Mouse (Mus musculus) gastrocnemius, postnatal 10 days (tissue): ENCODE measurements around the gene Kcnh1. TPM values are rescaled to one million over a fixed set of nuclear protein-coding genes. Genes with fewer than 3 reads are reported as not detected.

Experiments used
- DNase-seq: peaks from one replicate; pipeline ENCODE4 v3.0.0; 2021; ENCODE audit warnings: mixed read lengths
- total RNA-seq, 2 experiments: library from RNA; stranded (reverse); gene quantifications; 2 replicates each; pipeline ENCODE4 v1.2.3; 2021

The Kcnh1 gene
- total RNA-seq, 2 experiments from 2014 or later, result 0.11 to 0.14 TPM

- no peak for DNase-seq
Observed at GRCm38 (mm10) chr1:192463732-192464131, 273.2 kb downstream of the Kcnh1 start.

GRCm38 (mm10) chr1:192472366-192472765, 281.8 kb downstream of the Kcnh1 start:
- no peak for DNase-seq

DNA sequence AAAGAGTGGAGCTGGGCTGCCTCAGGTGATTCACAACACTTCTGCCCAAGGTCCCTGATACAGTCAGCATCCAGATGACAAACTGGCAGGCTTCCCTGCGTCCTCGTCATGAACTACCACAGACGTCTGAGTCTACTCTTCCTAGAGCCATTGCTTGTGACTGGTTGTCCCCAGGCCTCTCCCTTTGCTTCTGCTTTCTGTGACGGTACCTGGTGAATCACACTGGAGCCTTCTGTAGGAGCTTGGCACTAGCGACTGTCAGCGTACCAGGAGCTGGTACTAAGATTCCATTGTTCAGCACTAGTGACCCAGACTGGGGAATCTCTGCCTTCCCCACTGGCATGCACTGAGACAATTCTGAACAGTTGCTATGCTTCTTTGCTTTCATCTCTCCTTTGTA, 282.6 kb downstream of the Kcnh1 start:
- no peak for DNase-seq

- DNase-seq, result no peak
Observed at GRCm38 (mm10) chr1:192476704-192477103, 286.1 kb downstream of the Kcnh1 start.

DNA sequence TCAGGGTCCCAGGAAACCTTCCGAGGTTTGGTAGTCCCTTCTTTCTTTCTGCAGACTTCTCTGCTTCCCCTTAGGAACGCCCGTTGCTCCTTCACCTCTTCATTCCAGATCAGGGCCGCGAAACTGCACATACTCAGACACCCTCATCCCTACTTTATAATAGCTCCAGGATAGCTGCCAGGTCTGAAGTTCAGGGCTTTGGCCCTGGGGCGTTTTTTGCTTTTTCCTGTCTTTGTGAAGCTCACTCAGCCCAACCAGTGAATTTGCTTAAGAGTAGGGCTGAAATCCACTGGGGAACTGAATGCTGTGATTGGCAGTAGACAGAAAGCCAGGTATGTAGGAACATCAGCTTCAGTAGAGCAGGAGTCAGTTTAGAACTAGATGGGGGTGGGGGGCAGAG, 287.0 kb downstream of the Kcnh1 start:
- DNase-seq, result no peak

DNA sequence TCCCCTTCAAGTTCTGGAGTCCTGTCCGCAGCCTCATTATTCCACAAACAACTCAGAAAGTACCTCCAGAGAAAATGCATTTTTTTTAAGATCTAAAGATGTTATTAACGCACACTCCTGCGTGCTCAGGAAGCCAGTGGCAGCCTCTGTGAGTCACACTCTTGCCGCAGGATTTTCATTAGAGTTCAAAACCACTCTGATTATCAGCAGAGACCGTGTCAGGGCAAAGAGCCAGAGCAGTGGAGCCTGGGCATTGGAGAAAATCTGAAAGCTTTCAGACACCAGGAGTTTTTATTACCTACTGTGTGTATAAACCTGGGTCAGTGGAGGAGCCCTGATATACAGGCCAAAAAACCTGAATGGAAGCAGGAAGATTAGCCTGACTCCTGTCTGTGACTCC, 287.6 kb downstream of the Kcnh1 start:
- DNase-seq, result no peak

DNA sequence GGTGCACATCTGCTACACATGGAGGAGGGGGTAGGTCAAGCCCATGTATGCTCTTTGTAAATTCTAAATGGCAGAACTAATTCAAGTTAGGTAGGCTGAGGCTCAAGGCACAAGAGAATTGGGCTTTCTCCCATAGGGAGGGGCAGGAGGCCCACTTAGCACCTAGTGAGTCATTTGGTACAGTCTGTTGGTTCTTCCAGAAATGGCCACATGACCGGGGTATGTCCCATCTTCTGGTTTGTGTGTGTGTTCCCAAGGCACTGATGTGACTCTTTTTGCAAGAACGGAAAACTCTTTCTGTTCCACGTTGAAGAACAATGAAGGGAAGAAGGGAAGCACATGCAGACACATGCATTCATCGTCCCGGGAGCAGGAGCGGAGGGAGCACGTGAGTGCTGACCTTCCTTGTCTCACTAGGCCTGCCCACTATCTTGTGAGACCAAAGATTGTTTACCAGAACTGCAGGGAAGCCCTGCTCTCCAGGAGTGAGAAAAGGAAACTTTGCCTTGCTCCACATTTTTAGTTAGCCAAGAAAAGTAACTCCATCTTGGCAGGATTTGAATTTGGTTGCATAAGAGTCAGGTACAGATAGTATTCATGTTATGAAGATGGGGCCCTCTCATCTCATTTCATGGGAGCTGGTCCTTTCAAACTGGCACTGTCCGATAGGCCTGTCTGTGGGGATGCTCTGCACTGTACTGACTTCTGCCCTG, 289.7 kb downstream of the Kcnh1 start:
- DNase-seq, result no peak

GRCm38 (mm10) chr1:192481446-192481845, 290.9 kb downstream of the Kcnh1 start:
- DNase-seq, result no peak

GRCm38 (mm10) chr1:192485030-192485429, 294.5 kb downstream of the Kcnh1 start:
- no peak for DNase-seq

GRCm38 (mm10) chr1:192487571-192487970, 297.0 kb downstream of the Kcnh1 start:
- no peak for DNase-seq

- DNase-seq, result no peak
Observed at GRCm38 (mm10) chr1:192489908-192490825, 299.6 kb downstream of the Kcnh1 start.

- DNase-seq, result no peak
Observed at GRCm38 (mm10) chr1:192497505-192497904, 306.9 kb downstream of the Kcnh1 start.

DNA sequence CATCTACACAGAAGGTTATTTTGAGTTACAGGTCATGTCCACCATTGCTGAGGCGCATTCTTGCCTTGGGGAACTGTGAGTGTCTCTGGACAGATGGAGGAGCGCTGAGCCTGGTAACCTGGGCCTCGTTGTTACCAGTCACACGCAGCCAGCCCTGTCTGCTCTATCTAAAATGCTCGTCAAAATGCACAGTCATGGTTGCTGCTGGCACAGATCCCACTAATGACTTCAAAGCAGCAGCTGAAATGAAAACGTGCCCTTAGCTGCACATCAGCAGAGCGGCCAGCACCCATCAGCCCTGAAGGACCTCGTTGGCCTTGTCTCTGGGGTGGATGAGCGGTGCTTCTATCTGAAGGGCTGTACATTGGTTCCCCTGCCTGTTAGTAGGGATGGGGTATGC, 311.4 kb downstream of the Kcnh1 start:
- no peak for DNase-seq

DNA sequence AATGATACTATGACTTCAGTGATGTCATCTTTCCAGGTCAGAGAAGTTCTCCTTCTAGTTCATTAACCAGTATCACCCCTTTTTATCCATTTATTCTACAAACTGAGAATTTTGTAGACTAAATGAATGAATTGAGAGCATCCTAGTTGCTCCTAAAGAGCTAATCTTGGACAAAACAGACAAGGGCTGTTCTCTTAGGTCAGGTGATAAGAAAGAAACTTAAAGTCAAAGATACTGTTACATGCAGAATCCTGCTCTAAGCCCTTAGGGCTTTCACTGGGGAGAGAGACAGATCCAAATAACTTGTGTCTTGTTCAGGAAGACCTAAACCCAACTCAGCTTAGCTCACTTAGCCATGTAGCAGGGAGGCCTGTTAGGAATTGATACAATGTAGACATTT, 312.3 kb downstream of the Kcnh1 start:
- DNase-seq, result no peak

- DNase-seq, result no peak
Observed at GRCm38 (mm10) chr1:192503651-192504050, 313.1 kb downstream of the Kcnh1 start.

DNA sequence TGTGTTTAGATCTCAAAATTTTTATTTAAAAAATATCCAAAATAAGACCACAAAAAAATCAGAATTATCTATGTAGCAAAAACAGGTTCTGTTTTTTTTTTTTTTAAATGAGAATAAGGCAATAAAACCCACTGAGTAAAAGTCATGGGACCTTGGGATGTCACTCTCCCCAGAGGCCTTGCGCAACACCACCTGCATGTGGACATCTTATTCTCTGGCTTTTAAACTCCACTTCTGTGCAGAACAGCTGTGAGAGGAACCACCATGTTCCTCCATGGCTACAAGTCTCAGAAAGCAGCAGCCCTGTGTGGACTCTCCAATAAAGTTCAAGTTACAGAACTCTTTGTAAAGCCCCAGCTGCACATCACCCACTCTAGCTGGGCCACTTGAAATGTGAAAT, 322.2 kb downstream of the Kcnh1 start:
- DNase-seq, result no peak

DNA sequence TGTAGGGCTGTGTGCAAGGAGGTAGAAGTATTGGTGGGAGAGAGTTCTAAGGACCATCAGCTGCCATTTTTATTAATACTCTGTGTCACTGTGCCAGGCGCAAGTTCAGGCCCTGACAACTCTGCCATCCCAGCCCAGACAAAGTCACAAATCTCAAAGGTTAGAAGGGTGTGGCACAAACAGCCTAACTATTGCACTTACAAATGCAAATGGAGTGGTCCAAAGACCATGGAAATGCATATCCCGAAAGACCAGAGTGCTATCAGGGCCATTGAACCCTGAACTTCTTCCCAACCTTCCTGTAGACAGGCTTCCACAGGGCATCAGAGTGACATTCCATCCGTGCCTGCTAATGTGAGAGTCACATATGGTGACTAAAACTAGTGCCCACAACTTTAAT, 324.8 kb downstream of the Kcnh1 start:
- DNase-seq, result no peak

GRCm38 (mm10) chr1:192519713-192520112, 329.1 kb downstream of the Kcnh1 start:
- DNase-seq, result no peak

DNA sequence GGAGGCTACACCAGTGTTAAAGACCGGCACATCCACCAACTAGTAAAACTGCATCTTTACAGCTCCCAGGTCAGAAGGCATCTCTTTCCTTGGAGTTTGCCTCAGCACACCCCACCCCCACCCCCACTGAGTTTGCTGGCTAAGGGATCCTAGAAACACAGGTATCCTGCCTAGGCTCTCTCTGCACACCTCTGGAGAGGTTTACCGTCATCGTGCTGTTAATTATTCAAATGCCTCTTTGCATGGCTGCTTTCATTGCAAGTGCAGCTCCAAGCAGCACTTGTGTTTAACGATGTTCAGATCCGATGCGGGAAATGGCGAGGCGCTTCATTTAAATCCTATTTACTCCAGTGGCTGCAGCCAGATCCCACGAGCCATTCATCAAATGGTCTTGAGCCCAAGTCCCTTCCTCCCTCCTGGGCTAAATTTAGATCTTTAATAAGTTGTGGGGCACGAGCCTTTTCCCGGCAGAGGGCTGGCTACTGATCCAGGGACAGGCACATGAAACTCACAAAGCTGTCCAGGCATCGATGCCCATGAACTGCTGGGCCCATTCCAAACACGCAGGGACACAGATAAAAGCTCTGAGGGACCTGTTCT, 330.4 kb downstream of the Kcnh1 start:
- no peak for DNase-seq

- no peak for DNase-seq
Observed at GRCm38 (mm10) chr1:192522376-192523178, 332.0 kb downstream of the Kcnh1 start.

DNA sequence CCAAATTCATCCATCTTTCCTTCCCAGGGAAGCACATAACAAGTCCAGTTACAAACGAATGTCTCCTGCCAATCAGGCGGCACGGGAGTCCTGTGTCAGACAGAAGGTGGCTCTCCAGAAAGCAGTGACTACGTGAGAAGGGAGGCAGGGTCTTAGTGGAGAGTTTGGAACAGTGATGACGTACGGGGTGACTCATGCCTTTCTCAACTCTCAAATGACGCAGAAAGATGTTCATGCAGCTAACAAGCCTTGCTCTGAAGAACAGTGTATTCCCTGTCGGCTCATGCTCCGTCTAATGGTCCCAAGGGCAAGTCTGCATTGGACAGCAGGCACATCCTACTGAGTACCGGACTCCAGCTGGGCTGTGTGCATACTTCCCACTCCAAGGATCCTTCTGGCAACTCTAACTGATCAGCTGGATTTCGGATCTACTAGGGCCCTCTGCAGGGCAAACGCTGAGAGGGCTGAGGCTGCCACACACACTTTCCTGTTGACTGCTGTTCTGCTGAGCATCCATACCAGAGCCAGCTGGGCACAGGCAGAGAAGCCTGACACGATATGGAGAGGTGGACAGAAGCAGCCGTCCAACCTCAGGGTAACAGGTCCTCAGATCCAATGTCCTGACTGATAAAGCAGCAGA, 335.3 kb downstream of the Kcnh1 start:
- no peak for DNase-seq
